Mouse (Mus musculus): Measurements from ENCODE around the gene Slc12a3.
A peak's percentile ranks its signal among the peaks of the same experiment; 100 is the strongest.

GRCm38 (mm10) chr8:94386214-94387026 lies 57.4 kb downstream of the Slc12a3 start, which contains the start of gene Herpud1:
- TF ChIP-seq CTCF (conservative IDR thresholded peaks at IDR 0.05 in 1 of 2, IDR thresholded peaks at IDR 0.05 in 1 of 2; ENCODE audit: low read depth in 2 of 2, low read length in 2 of 2) (no peak), POLR2A (IDR thresholded peaks at IDR 0.05; ENCODE audit: low read depth, low read length) (peak; percentile 99), TCF12 (IDR thresholded peaks at IDR 0.05; ENCODE audit: low read depth, low read length) (peak; percentile 88), ETS1 (conservative IDR thresholded peaks at IDR 0.05; ENCODE audit: low read depth, low read length) (peak; percentile 52), ZMIZ1 (IDR thresholded peaks at IDR 0.05; ENCODE audit: low read depth, low read length) (peak; percentile 100), SIN3A (IDR thresholded peaks at IDR 0.05; ENCODE audit: low read length) (0 out of 2 replicates have a peak, but pooled peaks have one; percentile 76), BHLHE40 (IDR thresholded peaks at IDR 0.05; ENCODE audit: low read depth, low read length) (peak; percentile 72), CHD2 (IDR thresholded peaks at IDR 0.05; ENCODE audit: low read length) (peak; percentile 92), MXI1 (IDR thresholded peaks at IDR 0.05; ENCODE audit: low read depth, low read length) (peak; percentile 92)

All from CH12.LX (cell line).